Mouse (Mus musculus): ENCODE results near the gene Shroom3.

GRCm38 (mm10) chr5:92944867-92945266, 261.6 kb downstream of the Shroom3 start:
- TF ChIP-seq MYOD1 (IDR thresholded peaks at IDR 0.05; ENCODE audit: control insufficient read depth, insufficient read length, low read depth) (no peak), CTCF (IDR thresholded peaks at IDR 0.05; ENCODE audit: control insufficient read depth, insufficient read depth, insufficient read length) (no peak), FOSL1 (IDR thresholded peaks at IDR 0.05; ENCODE audit: insufficient read depth, low read length, poor library complexity, severe bottlenecking) (no peak)
